Mouse (Mus musculus) bone marrow macrophage, adult 2 months (primary cell): ENCODE data around the gene Pacs1.

Source experiments
- CTCF ChIP-seq: IDR thresholded peaks from 2 replicates; pipeline ENCODE4 v1.5.1; 2012; ENCODE audit warnings: low read depth, mild to moderate bottlenecking, low read length, moderate library complexity
- POLR2A ChIP-seq: IDR thresholded peaks from 2 replicates; pipeline ENCODE4 v1.6.1; 2012; ENCODE audit warnings: mild to moderate bottlenecking, low read depth, low read length, borderline replicate concordance

GRCm38 (mm10) chr19:5129770-5130169, 143.1 kb downstream of the Pacs1 start:
- no peak for TF ChIP-seq POLR2A
- no peak for TF ChIP-seq CTCF
